Mouse (Mus musculus): ENCODE data around the gene Pde6b. TPM values are rescaled to one million over a fixed set of nuclear protein-coding genes. Genes with fewer than 3 reads are reported as not detected.

Pde6b gene
- polyA plus RNA-seq, 1 experiment from 2014 or later: 0.24 TPM

DNA sequence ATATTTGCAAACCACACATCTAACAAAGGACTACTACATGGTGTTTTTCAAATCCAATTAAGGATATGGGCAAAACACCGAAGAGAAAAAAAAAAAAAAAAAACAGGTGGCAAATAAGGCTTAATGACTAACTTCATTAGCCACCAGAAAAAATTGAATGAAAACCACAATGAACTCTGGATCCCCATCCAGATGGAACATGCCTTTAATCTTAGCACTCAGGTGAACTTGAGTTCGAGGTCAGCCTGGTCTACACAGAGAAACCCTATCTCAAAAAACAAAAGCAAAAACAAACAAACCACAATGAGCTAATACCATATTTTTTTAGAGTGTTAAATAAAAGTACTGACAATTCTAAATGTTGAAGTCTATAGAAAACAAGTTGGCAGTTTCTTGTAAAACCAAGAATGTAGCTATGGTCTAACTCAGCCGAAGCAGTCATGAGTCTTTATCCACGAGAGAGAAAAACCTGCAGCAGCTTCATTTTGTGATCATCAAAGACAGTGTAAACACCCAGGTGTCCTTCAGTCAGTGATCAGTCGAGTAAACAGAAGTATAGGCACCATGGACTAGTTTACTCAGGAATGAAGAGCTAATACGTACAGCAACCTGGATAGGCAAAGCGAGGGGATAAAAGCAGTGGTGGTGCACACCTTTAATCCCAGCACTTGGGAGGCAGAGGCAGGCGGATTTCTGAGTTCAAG, 62.8 kb downstream of the Pde6b start:
- no peak overlapping the region for H3K4me2 ChIP-seq (replicated peaks)
- no peak overlapping the region for H3K4me3 ChIP-seq
- no peak overlapping the region for H3K9ac ChIP-seq (replicated peaks)
- WGBS: 80% methylated on average over 8 of the region's 8 CpGs
- H3K36me3 ChIP-seq: no peaks in the 10 kb centered on the region
- H3K9me3 ChIP-seq: no peaks in the 10 kb centered on the region
- no peak overlapping the region for H3K27ac ChIP-seq (replicated peaks)
- H3K4me1 ChIP-seq: peaks cover 8% of the 10 kb centered on the region; the same call in 1 of the 2 replicates
- no peak for ATAC-seq (ENCODE audit: low FRiP score, low read depth)
- peaks cover 31% of the 10 kb centered on the region for H3K27me3 ChIP-seq

DNA sequence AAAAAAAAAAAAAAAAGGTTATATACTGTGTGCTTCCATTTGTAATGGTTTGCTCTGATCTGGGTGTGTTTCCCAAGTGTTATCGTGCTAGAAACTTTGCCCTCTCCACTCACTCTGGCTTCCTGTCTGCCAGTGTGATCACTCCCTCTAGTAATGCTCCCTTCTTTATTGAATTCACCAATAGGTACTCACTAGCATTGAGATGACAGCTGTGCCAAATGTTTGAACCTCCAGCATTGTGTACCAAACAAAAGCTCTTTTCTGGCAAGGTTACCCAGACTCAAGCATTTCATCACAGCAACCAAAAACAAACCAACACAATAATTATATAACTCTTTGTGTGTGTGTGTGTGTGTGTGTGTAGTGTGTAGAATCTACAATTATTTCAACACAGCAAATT, 63.4 kb downstream of the Pde6b start:
- H3K27ac ChIP-seq (replicated peaks): no peak overlapping the region
- no peak overlapping the region for H3K4me2 ChIP-seq (replicated peaks)
- H3K9ac ChIP-seq (replicated peaks): no peak overlapping the region
- H3K4me3 ChIP-seq: no peak overlapping the region
- peaks cover 34% of the 10 kb centered on the region for H3K27me3 ChIP-seq
- WGBS: 79% methylated on average over 1 of the region's 1 CpGs
- no peaks in the 10 kb centered on the region for H3K9me3 ChIP-seq
- no peaks in the 10 kb centered on the region for H3K36me3 ChIP-seq
- peaks cover 8% of the 10 kb centered on the region; the same call in 1 of the 2 replicates for H3K4me1 ChIP-seq
- ATAC-seq (ENCODE audit: low FRiP score, low read depth): no peak

DNA sequence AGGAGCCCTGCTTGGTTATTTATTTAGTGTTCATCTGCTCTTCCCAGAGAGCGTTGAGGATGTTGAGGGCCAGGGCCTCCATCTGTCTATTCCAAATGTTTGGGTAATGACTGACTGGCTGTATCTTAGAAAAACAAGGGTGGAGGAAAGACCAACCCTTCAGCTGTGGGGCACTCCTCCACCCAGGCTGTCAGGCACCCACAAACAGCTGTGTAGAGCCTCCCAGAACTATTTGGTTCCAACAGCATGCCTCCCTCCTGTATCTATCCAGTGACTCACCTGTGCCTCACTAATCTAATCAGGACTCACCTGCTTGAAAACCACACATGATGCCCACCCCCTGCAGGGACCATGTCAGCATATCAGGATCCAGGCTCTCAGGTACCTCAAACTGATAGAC, 64.2 kb downstream of the Pde6b start:
- Histone ChIP-seq H3K36me3 (no peaks in the 10 kb centered on the region), H3K4me3 (no peak overlapping the region), H3K9me3 (no peaks in the 10 kb centered on the region), H3K4me1 (peaks cover 8% of the 10 kb centered on the region; the same call in 1 of the 2 replicates), H3K9ac (replicated peaks) (no peak overlapping the region), H3K27ac (replicated peaks) (no peak overlapping the region), H3K4me2 (replicated peaks) (no peak overlapping the region), H3K27me3 (peaks cover 27% of the 10 kb centered on the region)
- 94% methylated on average over 1 of the region's 1 CpGs for WGBS
- ATAC-seq (ENCODE audit: low FRiP score, low read depth): no peak

DNA sequence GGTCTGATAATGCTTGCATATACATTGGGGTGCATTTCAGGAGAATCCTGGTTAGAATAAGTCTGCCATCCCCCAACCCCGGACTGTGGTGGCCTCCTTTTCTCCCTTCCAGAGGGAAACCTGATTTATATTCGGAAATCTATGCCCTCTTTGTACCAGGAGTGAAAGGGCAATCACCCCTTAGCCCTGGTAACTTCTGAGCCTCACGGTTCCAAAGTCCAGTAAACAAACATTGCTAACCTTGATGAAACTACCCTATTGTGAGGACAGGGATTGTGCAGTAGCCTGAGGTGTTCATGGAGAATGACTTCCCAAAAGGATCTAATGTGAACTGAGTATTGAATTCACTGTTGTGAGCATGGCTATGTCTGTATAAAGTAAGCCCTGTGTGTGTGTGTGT, 65.9 kb downstream of the Pde6b start:
- H3K4me1 ChIP-seq: no peaks in the 10 kb centered on the region
- H3K9me3 ChIP-seq: no peaks in the 10 kb centered on the region
- H3K9ac ChIP-seq (replicated peaks): no peak overlapping the region
- no peak overlapping the region for H3K27ac ChIP-seq (replicated peaks)
- no peak for ATAC-seq (ENCODE audit: low FRiP score, low read depth)
- H3K4me3 ChIP-seq: no peak overlapping the region
- no peaks in the 10 kb centered on the region for H3K36me3 ChIP-seq
- no peak overlapping the region for H3K4me2 ChIP-seq (replicated peaks)
- 41% methylated on average over 3 of the region's 3 CpGs for WGBS
- peaks cover 25% of the 10 kb centered on the region for H3K27me3 ChIP-seq

DNA sequence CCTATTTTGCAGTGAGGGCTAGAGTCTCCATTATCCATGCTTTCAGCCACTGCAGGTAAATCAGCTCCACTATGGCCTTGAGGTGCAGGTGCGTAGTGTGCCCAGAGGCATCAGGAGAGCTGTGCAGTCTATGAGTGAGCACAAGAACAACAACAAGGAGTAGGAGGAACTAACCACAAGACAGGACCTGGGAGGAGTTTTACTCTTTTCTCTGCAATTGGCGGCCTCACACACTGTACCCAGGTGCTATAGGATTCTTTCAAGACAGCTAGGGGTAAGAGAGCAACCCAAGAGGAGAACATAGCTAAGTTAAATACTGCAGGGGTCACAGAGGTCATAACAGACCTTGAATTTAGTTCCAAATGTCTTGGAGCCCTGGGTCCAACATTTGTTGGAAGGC, 70.5 kb downstream of the Pde6b start:
- Histone ChIP-seq H3K9me3 (no peaks in the 10 kb centered on the region), H3K4me2 (replicated peaks) (no peak overlapping the region), H3K4me1 (peaks cover 21% of the 10 kb centered on the region), H3K27ac (replicated peaks) (no peak overlapping the region), H3K36me3 (no peaks in the 10 kb centered on the region), H3K4me3 (no peak overlapping the region), H3K9ac (replicated peaks) (no peak overlapping the region), H3K27me3 (peaks cover 23% of the 10 kb centered on the region)
- no peak for ATAC-seq (ENCODE audit: low FRiP score, low read depth)
- WGBS: 82% methylated on average over 2 of the region's 2 CpGs

DNA sequence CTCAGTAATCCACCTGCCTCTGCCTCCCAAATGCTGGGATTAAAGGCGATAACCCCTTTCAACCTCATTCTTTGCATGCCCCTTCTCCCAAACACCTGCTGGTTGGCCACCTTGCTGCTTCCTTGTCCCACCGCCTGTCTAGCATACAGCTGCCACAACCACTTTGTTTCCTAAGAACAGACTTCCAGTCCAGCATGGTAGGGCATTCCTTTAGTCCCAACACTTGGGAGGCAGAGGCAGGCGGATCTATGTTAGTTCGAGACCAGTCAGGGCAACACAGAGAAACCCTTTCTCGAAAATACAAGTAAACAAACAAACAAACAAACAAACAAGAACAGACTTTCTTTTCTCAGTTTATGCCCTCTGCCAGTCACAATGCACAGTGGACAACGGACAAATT, 72.3 kb downstream of the Pde6b start:
- Histone ChIP-seq H3K9me3 (no peaks in the 10 kb centered on the region), H3K36me3 (no peaks in the 10 kb centered on the region), H3K4me3 (peak overlapping the region; percentile 92), H3K4me2 (replicated peaks) (peak overlapping the region; percentile 92), H3K27ac (replicated peaks) (no peak overlapping the region), H3K4me1 (peaks cover 29% of the 10 kb centered on the region), H3K27me3 (peaks cover 23% of the 10 kb centered on the region), H3K9ac (replicated peaks) (peak overlapping the region; percentile 99; the same call in 1 of the 2 replicates)
- WGBS: 42% methylated on average over 6 of the region's 6 CpGs
- ATAC-seq (ENCODE audit: low FRiP score, low read depth): no peak

DNA sequence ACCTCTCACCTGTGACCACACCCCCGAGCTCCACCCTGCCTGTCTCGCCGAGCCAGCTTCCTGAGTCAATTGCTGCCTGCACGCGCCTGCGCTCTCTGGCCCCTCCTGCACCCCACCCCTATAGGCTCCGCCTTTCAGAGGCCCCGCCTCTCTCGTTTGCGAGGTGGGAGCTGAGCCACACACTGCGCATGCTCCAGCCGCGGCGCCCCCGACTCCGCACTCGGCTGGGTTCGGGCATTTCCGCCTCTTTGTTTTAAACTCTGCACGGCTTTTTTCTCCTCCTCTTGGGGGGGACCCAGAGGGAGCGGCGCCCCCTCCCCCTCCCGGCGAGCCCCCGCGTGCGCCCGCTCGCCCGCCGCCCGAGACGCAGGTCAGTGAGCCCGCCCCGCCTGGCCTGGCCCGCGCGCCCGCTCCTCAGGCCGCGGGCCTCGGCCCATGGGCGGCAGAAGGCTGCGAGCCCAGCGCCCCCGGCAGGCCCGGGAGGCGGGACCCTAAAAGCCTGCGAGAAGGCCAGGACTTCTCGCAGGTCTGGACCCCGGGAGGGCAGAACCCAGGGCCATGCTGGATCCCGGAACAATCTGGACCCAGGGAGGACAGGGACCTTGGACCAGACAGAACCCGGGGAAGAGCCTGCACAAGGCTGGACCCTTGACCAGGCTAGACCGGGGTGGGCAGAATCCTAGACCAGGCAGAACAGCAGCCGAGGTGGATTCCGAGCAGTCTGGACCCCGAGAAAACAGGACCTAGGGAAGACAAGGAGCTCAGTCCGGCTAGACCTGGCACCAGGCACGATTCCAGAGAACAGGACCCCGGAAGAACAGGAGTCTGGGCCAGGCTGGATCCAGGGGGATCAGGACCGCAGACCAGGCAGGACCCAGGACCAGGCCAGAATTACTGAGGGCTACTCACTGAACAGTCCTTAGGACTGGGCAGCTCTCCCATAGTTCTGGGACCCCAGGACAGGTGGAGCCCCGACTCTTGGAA, 73.2 kb downstream of the Pde6b start, which contains the start of gene Pcgf3:
Gene Pcgf3, plus strand, starts transcription at position 151 of the 984 bp plus-strand sequence.
- Histone ChIP-seq H3K36me3 (no peaks in the 10 kb centered on the region), H3K4me3 (peak within 1 kb of the TSS; percentile 92), H3K4me2 (replicated peaks) (peak within 1 kb of the TSS; percentile 92), H3K4me1 (peaks cover 31% of the 10 kb centered on the region), H3K9ac (replicated peaks) (peak within 1 kb of the TSS; percentile 99), H3K27me3 (peaks cover 23% of the 10 kb centered on the region), H3K27ac (replicated peaks) (peak within 1 kb of the TSS; percentile 87), H3K9me3 (no peaks in the 10 kb centered on the region)
- ATAC-seq (ENCODE audit: low FRiP score, low read depth): peak; percentile 95
- under 1% methylated on average over 48 of the region's 62 CpGs for WGBS

DNA sequence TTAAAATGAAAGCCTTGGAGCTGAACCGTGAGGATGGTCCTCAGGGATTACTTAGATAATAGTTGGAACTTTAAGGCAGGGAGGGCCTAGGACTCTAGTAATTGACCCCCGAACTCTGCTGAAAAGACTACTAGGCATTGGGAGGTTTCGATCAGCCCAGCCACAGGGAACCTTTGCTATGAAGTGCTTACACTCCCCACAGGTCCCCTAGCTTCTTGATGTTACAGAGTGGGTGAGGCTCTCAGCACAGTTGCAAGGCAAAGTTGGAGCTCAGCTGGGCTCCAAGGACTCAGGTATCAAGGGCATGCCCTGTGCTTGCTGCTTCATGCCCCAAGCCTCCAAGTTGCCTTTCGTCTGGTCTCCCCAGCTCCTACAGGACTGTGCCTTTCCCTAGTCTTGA, 74.3 kb downstream of the Pde6b start:
- Histone ChIP-seq H3K27me3 (peaks cover 21% of the 10 kb centered on the region), H3K27ac (replicated peaks) (no peak overlapping the region), H3K4me1 (peaks cover 31% of the 10 kb centered on the region), H3K9ac (replicated peaks) (peak overlapping the region; percentile 99), H3K9me3 (no peaks in the 10 kb centered on the region), H3K4me3 (peak overlapping the region; percentile 92), H3K4me2 (replicated peaks) (peak overlapping the region; percentile 92), H3K36me3 (no peaks in the 10 kb centered on the region)
- 50% methylated on average over 4 of the region's 4 CpGs for WGBS
- no peak for ATAC-seq (ENCODE audit: low FRiP score, low read depth)

DNA sequence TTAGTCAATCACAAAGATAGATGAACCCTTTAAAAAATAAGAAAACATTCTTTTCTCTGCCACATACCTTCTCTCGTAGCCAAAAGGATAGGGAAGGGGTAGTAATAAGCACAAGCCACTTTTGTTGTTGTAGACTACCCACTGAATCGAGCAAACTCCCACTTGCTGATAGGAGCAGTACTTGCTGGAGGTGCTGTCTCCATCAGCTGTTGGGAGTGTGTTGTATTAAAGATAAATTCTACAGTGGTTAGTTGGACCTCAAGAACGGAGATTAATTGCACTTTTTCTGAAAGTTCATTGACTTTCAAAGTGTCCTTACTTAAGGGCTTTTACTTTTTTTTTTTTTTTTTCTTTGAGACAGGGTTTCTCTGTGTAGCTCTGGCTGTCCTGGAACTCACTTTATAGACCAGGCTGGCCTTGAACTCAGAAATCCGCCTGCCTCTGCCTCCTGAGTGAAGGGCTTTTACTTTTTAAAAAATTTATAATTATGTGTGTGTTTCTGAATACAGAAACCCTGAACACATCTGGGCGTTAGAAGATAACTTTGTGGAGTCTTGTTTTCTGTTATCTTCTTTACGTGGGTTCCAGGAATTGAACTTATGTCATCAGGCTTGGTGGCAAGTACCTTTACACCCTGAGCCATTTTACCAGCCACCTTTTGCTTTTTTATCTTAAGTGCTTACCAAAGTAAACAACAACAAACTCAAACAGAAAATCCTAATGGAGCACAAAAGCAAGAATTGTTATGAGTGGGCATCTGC, 77.1 kb downstream of the Pde6b start:
- H3K9me3 ChIP-seq: no peaks in the 10 kb centered on the region
- H3K4me1 ChIP-seq: peaks cover 31% of the 10 kb centered on the region
- no peak overlapping the region for H3K4me3 ChIP-seq
- no peak overlapping the region for H3K27ac ChIP-seq (replicated peaks)
- no peaks in the 10 kb centered on the region for H3K27me3 ChIP-seq
- WGBS: 91% methylated on average over 6 of the region's 6 CpGs
- H3K9ac ChIP-seq (replicated peaks): no peak overlapping the region
- ATAC-seq (ENCODE audit: low FRiP score, low read depth): no peak
- no peaks in the 10 kb centered on the region for H3K36me3 ChIP-seq
- H3K4me2 ChIP-seq (replicated peaks): no peak overlapping the region

DNA sequence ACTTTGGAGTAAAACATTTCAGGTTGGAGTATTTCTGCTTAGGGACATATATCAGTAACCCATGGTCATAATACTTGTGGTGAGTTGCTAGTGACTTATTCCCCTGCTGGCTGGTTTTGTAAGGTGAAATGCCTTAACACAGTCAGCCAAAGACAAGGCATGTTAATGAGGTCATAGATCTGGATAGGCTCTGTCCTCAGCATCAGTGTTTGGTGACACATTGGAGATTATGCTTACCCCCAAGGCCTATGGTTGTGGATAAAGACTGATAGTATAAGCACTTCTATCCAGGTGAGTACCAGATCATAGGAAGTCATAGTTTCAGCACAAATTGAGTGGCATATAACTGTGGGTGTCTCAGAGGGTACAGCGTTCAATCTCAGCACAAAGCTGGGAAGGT, 78.5 kb downstream of the Pde6b start:
- ATAC-seq (ENCODE audit: low FRiP score, low read depth): no peak

DNA sequence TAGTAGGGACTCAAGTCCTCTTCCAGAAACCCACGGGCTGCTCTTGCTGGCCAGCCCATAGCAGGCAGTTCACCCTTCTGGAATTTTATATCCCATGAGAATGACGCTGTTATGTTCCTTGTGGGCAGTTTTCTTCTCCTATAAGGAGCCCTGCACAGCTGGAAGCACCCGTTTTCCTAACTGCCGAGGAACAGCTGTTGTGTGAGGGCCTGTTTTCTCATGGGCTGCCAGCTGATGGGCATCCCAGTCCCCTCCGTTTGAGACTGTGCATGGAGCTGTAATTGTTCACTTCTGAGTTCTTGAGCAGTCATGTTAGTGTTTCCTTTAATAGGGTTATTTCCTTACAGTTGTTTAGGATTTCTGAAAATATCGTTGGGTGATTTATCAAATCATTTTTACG, 81.4 kb downstream of the Pde6b start:
- no peaks in the 10 kb centered on the region for H3K9me3 ChIP-seq
- H3K4me3 ChIP-seq: no peak overlapping the region
- WGBS: 85% methylated on average over 7 of the region's 7 CpGs
- ATAC-seq (ENCODE audit: low FRiP score, low read depth): no peak
- H3K27ac ChIP-seq (replicated peaks): no peak overlapping the region
- H3K4me1 ChIP-seq: peaks cover 3% of the 10 kb centered on the region; the same call in 1 of the 2 replicates
- H3K9ac ChIP-seq (replicated peaks): no peak overlapping the region
- no peaks in the 10 kb centered on the region for H3K27me3 ChIP-seq
- H3K4me2 ChIP-seq (replicated peaks): no peak overlapping the region
- H3K36me3 ChIP-seq: peaks cover 33% of the 10 kb centered on the region

More for the DNA sequence above, 78.5 kb downstream of the Pde6b start:
- Histone ChIP-seq H3K9ac (replicated peaks) (no peak overlapping the region), H3K9me3 (no peaks in the 10 kb centered on the region), H3K36me3 (peaks cover 5% of the 10 kb centered on the region; the same call in 1 of the 2 replicates), H3K4me1 (peaks cover 27% of the 10 kb centered on the region), H3K27ac (replicated peaks) (no peak overlapping the region), H3K27me3 (no peaks in the 10 kb centered on the region), H3K4me2 (replicated peaks) (no peak overlapping the region), H3K4me3 (no peak overlapping the region)
- 94% methylated on average over 1 of the region's 1 CpGs for WGBS
